Mouse (Mus musculus) forebrain, embryonic 16.5 days (tissue): ENCODE data around the gene Scp2. TPM values are rescaled to one million over a fixed set of nuclear protein-coding genes. Genes with fewer than 3 reads are reported as not detected.

Source experiments
- ATAC-seq: fragments of 200-750 bp; cut with Nextera tagmentation; 2 replicates; pipeline ENCODE4 v1.8.0; 2017; ENCODE audit warnings: mild to moderate bottlenecking, moderate library complexity
- H3K27ac ChIP-seq: fragments of 300-500 bp; sonication (generic); 2 replicates; pipeline ENCODE4 v1.5.1; 2014; ENCODE audit warnings: low read length, control low read depth
- H3K27me3 ChIP-seq: fragments of 300-500 bp; sonication (generic); replicated peaks from 2 replicates; pipeline ENCODE4 v1.6.1; 2014; ENCODE audit warnings: low read length; ENCODE audit not compliant: control insufficient read depth, insufficient read depth
- H3K36me3 ChIP-seq: fragments of 300-500 bp; sonication (generic); 2 replicates; pipeline ENCODE4 v1.6.1; 2014; ENCODE audit not compliant: control insufficient read depth, insufficient read depth
- H3K4me1 ChIP-seq: fragments of 300-500 bp; sonication (generic); replicated peaks from 2 replicates; pipeline ENCODE4 v1.6.1; 2014; ENCODE audit warnings: low read length; ENCODE audit not compliant: control insufficient read depth, insufficient read depth
- H3K4me2 ChIP-seq: fragments of 300-500 bp; sonication (generic); 2 replicates; pipeline ENCODE4 v1.6.1; 2014; ENCODE audit warnings: mild to moderate bottlenecking, low read length, control low read depth
- H3K4me3 ChIP-seq: fragments of 300-500 bp; sonication (generic); replicated peaks from 2 replicates; pipeline ENCODE4 v1.5.1; 2014; ENCODE audit warnings: mild to moderate bottlenecking, low read length, control low read depth
- H3K9ac ChIP-seq: fragments of 300-500 bp; sonication (generic); replicated peaks from 2 replicates; pipeline ENCODE4 v1.6.1; 2014; ENCODE audit warnings: low read depth, low read length, control low read depth
- H3K9me3 ChIP-seq: fragments of 300-500 bp; sonication (generic); 2 replicates; pipeline ENCODE4 v1.6.1; 2016; ENCODE audit warnings: low read length; ENCODE audit not compliant: control insufficient read depth
- WGBS: fragments of 180-500 bp; shearing (Covaris S2); extraction: QIAGEN DNeasy Blood & Tissue Kit; methylation state at CpG from one replicate; pipeline ENCODE4 v1.1.7; 2014; 5-methylcytosine and 5-hydroxymethylcytosine counted together
- polyA plus RNA-seq: library from polyadenylated mRNA; unstranded; fragments of >200 nt; fragmentation: Nextera tagmentation; extraction: Ambion mirVana; gene quantifications from 2 replicates; pipeline ENCODE4 v1.2.1, GENCODE M21; 2015

The Scp2 gene
- polyA plus RNA-seq, 1 experiment from 2014 or later = 195 TPM

DNA sequence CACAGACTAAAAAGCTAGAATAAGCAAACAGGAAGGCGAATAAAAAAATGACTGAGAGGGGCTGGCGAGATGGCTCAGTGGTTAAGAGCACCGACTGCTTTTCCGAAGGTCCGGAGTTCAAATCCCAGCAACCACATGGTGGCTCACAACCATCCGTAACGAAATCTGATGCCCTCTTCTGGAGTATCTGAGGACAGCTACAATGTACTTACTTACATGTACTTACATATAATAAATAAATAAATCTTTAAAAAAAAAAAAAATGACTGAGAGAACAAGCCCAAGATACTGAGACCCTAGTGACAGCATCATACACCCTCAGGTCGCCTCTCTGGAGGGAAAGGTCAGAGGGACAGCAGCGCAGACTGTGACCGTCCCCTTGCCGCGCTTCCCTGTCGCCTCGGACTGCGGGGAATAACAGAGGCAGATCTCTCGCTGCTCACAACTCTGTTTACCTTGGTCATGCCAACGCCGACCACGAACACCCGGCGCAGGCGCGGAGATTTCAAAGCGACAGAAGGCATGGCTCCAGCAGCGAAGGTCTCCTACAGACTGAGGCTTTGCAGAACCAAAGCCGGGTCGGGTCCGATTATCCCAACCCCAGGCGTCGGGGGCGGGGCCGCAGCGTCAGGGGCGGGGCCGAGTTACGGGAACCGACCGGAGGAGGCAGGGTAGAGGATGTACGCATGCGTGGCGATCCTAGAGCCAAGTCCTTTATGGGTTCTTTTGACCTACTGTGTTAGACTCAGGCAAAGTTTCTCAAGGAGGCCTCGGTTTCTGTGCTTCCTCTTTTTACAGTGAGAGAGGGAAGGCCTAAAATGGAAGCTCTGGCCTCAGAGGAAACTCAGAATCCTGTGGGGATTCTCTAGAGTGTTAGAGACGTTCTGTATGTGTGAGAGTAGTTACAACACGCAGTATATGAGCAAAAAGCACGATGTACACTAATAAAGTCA, 26.6 kb downstream of the Scp2 start:
- Histone ChIP-seq H3K9me3 (no peaks in the 10 kb centered on the region), H3K27ac (0 out of 2 replicates have a peak overlapping the region, but pooled peaks have one; percentile 15), H3K4me1 (no peaks in the 10 kb centered on the region), H3K4me3 (peak overlapping the region; percentile 66), H3K36me3 (no peaks in the 10 kb centered on the region), H3K27me3 (no peaks in the 10 kb centered on the region), H3K4me2 (peak overlapping the region; percentile 60), H3K9ac (peak overlapping the region; percentile 60)
- peak; percentile 95 for ATAC-seq
- WGBS = 12% methylated on average over 43 of the region's 45 CpGs

DNA sequence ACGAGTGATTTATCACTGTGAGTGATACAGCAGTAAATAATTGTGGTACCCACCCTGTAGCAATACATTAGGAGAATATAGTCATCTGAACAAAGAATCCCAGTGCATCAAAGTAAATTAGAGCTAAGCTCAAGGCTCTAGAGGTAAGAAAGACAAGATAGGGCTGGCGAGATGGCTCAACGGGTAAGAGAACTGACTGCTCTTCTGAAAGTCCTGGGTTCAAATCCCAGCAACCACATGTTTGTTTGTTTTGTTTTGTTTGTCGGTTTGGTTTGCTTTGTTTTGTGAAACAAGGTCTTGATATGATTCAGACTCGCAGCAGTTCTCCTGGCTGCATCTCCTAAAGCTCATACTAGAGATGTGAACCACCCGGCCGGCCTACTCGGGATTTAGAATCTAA, 27.3 kb downstream of the Scp2 start:
- ATAC-seq = no peak
- no peak overlapping the region for H3K4me3 ChIP-seq
- H3K27ac ChIP-seq = no peak overlapping the region
- H3K4me1 ChIP-seq = no peaks in the 10 kb centered on the region
- H3K9me3 ChIP-seq = no peaks in the 10 kb centered on the region
- H3K9ac ChIP-seq = no peak overlapping the region
- H3K4me2 ChIP-seq = no peak overlapping the region
- 92% methylated on average over 8 of the region's 8 CpGs for WGBS
- H3K36me3 ChIP-seq = no peaks in the 10 kb centered on the region
- H3K27me3 ChIP-seq = no peaks in the 10 kb centered on the region

DNA sequence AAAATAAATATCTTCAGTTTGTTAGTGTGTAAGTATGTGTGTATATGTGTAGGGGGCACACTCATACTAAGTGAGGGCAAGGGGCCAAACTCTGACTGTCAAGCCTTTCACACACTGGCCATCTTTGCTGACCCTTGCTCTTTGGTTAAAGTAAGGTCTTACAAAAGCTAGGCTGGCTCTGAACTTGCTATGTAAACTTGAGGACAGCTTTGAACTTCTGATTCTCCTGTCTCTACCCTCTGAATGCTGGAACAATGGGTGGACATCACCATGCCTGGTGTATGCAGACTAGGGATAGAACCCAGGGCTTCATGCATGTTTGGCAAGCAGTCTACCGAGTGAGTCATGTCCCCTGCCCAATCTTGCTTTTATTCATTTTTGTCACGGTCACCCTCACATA, 28.3 kb downstream of the Scp2 start:
- Histone ChIP-seq H3K36me3 (no peaks in the 10 kb centered on the region; the same call in 1 of the 2 replicates), H3K9me3 (no peaks in the 10 kb centered on the region), H3K4me1 (no peaks in the 10 kb centered on the region), H3K27ac (no peak overlapping the region), H3K9ac (no peak overlapping the region), H3K27me3 (no peaks in the 10 kb centered on the region), H3K4me3 (no peak overlapping the region), H3K4me2 (no peak overlapping the region)
- ATAC-seq = no peak
- 85% methylated on average over 2 of the region's 2 CpGs for WGBS

DNA sequence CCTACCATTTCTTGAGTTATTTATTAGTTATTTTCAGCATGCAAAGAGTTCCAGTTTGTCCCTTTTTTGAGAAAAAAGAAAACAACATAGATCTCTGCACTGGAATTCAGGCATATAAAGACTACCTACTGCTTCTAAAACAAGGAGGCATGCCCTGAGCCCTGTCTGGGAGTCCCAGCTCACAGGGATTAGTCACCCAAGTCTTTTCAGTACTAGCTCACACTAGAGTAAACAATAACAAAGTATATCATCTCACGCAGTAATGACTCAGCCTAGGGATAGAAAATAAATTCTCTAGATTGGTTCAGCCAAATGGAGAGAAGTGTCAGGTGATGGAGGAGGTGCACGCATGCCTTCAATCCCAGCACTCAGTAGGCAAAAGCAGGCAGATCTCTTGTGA, 34.1 kb downstream of the Scp2 start:
- H3K27ac ChIP-seq = no peak overlapping the region
- WGBS = 50% methylated on average over 2 of the region's 2 CpGs
- no peak overlapping the region for H3K4me3 ChIP-seq
- no peak for ATAC-seq
- H3K4me1 ChIP-seq = no peaks in the 10 kb centered on the region
- H3K9ac ChIP-seq = no peak overlapping the region
- no peaks in the 10 kb centered on the region; the same call in 1 of the 2 replicates for H3K36me3 ChIP-seq
- H3K4me2 ChIP-seq = no peak overlapping the region
- H3K27me3 ChIP-seq = no peaks in the 10 kb centered on the region
- no peaks in the 10 kb centered on the region for H3K9me3 ChIP-seq

DNA sequence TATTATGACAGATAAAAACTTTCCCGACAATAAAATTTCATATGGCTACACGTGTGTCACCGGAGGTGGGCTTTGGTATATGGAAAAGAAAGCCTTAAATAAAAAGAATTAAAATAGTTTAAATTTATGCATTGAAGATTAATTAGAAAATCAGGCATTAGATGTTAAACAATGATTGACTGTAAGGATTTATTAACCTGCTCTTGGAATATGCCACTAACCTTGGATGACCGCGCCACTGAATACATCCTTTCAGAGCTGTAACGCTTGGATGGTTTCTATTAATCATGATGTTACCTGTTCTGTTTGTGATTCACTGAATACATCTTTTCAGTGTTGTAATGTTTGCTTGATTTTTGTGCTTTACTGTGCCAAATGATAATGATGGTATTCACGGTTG, 35.1 kb downstream of the Scp2 start:
- Histone ChIP-seq H3K9ac (no peak overlapping the region), H3K4me1 (no peaks in the 10 kb centered on the region), H3K9me3 (no peaks in the 10 kb centered on the region), H3K36me3 (no peaks in the 10 kb centered on the region; the same call in 1 of the 2 replicates), H3K27ac (no peak overlapping the region), H3K27me3 (no peaks in the 10 kb centered on the region), H3K4me2 (no peak overlapping the region), H3K4me3 (no peak overlapping the region)
- no peak for ATAC-seq
- WGBS = 94% methylated on average over 7 of the region's 7 CpGs

DNA sequence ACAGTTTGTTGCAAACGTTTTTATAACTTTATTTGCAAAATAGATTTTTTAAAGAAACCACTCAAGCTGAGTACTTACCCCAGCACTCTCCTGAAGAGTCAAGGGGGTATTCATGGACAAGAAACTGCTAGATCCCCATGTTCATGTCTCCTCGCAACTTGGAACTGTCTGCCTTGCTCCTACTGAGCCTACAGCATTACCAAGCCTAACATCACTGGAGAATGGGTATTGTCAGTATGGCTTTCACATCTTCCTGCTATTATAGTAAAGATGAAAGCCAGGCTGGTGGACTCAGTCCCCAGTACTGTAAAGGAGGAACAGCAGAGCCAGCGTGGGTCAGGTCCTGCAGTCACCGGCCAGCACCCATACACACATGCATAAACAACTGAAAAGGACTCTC, 48.5 kb downstream of the Scp2 start, which contains the start of gene Podn:
Gene Podn, minus strand, starts transcription at position 101 of the 400 bp plus-strand sequence.
- H3K9ac ChIP-seq = no peak within 1 kb of the TSS
- H3K27ac ChIP-seq = no peak within 1 kb of the TSS
- no peak within 1 kb of the TSS for H3K4me3 ChIP-seq
- no peaks in the 10 kb centered on the region for H3K9me3 ChIP-seq
- H3K4me1 ChIP-seq = no peaks in the 10 kb centered on the region
- H3K36me3 ChIP-seq = no peaks in the 10 kb centered on the region
- no peaks in the 10 kb centered on the region for H3K27me3 ChIP-seq
- 86% methylated on average over 4 of the region's 4 CpGs for WGBS
- no peak for ATAC-seq
- no peak within 1 kb of the TSS for H3K4me2 ChIP-seq

DNA sequence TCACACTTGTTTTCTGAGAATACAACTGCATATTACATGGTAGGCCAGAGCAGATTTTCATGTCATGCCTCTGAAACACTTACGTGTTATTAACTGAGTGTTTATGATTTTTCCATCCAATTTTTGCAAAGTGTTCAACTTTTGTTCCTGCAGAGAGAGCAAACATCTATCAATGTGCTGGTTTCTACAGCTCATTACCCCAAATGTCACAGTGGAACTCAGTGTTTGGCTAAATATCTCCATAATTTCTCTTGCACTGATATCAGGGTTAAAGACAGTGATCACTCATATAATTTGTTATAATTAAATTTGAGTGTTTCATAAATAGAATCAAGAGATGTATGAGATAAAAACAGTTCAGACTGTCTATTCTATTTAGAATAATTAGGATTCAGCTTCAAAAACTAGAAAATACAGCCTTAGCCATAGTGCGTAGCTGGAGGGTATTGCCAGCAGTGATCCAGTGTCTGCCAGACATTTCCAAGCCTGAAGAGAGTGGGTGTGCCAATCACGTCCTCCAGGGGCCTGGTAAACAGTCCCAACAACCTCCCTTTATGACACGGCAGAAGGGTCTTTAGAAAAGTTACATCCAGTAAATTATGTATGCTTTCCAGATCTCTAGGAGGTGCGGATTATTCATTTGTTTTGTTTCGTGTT, 51.9 kb downstream of the Scp2 start:
- WGBS = 76% methylated on average over 6 of the region's 6 CpGs
- no peak overlapping the region for H3K9ac ChIP-seq
- ATAC-seq = no peak
- H3K27ac ChIP-seq = no peak overlapping the region
- H3K27me3 ChIP-seq = no peaks in the 10 kb centered on the region
- H3K9me3 ChIP-seq = no peaks in the 10 kb centered on the region
- no peaks in the 10 kb centered on the region for H3K4me1 ChIP-seq
- no peaks in the 10 kb centered on the region for H3K36me3 ChIP-seq
- no peak overlapping the region for H3K4me3 ChIP-seq
- H3K4me2 ChIP-seq = no peak overlapping the region

DNA sequence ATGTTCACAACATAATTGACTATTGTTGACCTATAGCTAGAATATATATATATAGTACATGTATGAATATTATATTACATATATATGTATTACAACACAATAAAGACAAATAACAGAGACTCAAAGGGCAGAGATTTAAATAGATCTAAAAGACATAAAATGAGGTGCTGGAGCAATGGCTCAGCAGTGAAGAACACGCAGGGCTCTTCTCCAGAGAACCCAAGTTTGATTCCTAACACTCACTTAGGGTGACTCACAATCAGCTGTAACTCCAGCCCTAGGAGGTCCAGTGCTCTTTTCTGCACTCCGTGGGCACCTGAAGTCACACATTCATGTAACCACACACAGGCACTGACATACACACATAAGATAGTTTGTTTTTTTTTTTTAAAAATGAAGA, 60.8 kb downstream of the Scp2 start:
- Histone ChIP-seq H3K9ac (no peak overlapping the region), H3K27ac (no peak overlapping the region), H3K4me2 (no peak overlapping the region), H3K4me1 (no peaks in the 10 kb centered on the region), H3K4me3 (no peak overlapping the region), H3K36me3 (no peaks in the 10 kb centered on the region), H3K27me3 (no peaks in the 10 kb centered on the region), H3K9me3 (no peaks in the 10 kb centered on the region)
- 88% methylated on average over 2 of the region's 2 CpGs for WGBS
- no peak for ATAC-seq

DNA sequence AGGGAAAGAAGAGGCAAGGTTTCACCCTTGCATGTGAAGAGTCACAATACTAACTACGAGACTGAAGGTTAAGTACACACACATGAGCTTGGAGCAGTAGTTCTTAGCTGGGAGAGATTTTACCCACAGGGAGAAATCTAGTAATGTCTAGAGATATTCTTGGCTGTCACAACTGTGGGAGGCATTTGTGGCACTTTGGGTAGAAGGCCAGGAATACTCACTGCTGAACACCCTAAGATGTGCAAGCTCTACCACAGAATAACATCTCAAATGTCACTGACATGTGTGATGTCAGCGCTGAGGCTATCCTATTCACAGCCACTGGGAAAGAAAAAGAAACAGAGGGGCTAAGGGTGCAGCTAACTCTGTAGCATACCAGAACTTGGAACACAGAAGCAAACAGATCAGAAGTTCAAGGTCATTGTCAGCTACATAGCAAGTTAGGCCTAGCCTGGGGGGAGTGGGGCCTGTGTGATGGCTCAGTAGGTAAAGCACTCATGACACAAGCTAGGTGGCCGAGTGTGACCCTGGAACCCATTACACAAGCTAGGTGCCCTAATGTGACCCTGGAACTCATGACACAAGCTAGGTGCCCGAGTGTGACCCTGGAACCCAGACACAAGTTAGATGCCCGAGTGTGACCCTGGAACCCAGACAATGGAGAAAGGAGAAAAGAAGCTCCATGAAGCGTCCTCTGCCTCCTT, 61.6 kb downstream of the Scp2 start:
- 81% methylated on average over 6 of the region's 6 CpGs for WGBS
- Histone ChIP-seq H3K4me2 (no peak overlapping the region), H3K27me3 (no peaks in the 10 kb centered on the region), H3K9me3 (no peaks in the 10 kb centered on the region), H3K4me3 (no peak overlapping the region), H3K27ac (no peak overlapping the region), H3K9ac (no peak overlapping the region), H3K36me3 (no peaks in the 10 kb centered on the region), H3K4me1 (no peaks in the 10 kb centered on the region)
- ATAC-seq = no peak
